Mouse (Mus musculus) bone marrow, adult 2 months (tissue): ENCODE data around the gene Spock3.

Experiments used
- CTCF ChIP-seq: fragments of 200-500 bp; IDR thresholded peaks from 2 replicates; pipeline ENCODE4 v1.5.1; 2011; ENCODE audit warnings: low read length, control low read depth; ENCODE audit not compliant: control insufficient read depth, insufficient read depth
- POLR2A ChIP-seq: fragments of 200-500 bp; IDR thresholded peaks from 2 replicates; pipeline ENCODE4 v1.6.1; 2011; ENCODE audit warnings: low read depth, mild to moderate bottlenecking, control low read depth, low read length, borderline replicate concordance; ENCODE audit not compliant: control insufficient read depth

- TF ChIP-seq CTCF (no peak), POLR2A (no peak)
Observed at GRCm38 (mm10) chr8:63120508-63120907, 169.7 kb downstream of the Spock3 start.
